Mouse (Mus musculus): ENCODE data around the gene Igf2bp3. TPM values are rescaled to one million over a fixed set of nuclear protein-coding genes. Genes with fewer than 3 reads are reported as not detected.
A peak's percentile ranks its signal among the peaks of the same experiment; 100 is the strongest.

The Igf2bp3 gene
- polyA plus RNA-seq, 1 experiment from 2014 or later: 149 TPM

GRCm38 (mm10) chr6:49114457-49114856, 100.3 kb downstream of the Igf2bp3 start:
- ATAC-seq (replicated peaks; ENCODE audit: insufficient number of reproducible peaks, low FRiP score, low TSS enrichment, low read depth) (no peak), DNase-seq (ENCODE audit: low spot score) (no peak)
- Histone ChIP-seq H3K4me1 (ENCODE audit: control insufficient read depth, insufficient read depth, low read length) (no peaks in the 10 kb centered on the region), H3K36me3 (replicated peaks; ENCODE audit: control insufficient read depth, insufficient read depth, low read depth, low read length) (no peaks in the 10 kb centered on the region; the same call in none of the 2 replicates), H3K4me2 (ENCODE audit: low read depth, low read length) (no peak overlapping the region), H3K9me3 (replicated peaks; ENCODE audit: control insufficient read depth, low read length) (no peaks in the 10 kb centered on the region), H3K27ac (replicated peaks; ENCODE audit: low read depth, low read length) (no peak overlapping the region), H3K9ac (replicated peaks; ENCODE audit: low read length) (no peak overlapping the region), H3K4me3 (ENCODE audit: low read depth, low read length) (no peak overlapping the region), H3K27me3 (ENCODE audit: control insufficient read depth, insufficient read depth, low read length) (no peaks in the 10 kb centered on the region)
- 78% methylated on average over 6 of the region's 6 CpGs for WGBS

- Histone ChIP-seq H3K27me3 (ENCODE audit: control insufficient read depth, insufficient read depth, low read length) (no peaks in the 10 kb centered on the region), H3K36me3 (replicated peaks; ENCODE audit: control insufficient read depth, insufficient read depth, low read depth, low read length) (no peaks in the 10 kb centered on the region; the same call in none of the 2 replicates), H3K9me3 (replicated peaks; ENCODE audit: control insufficient read depth, low read length) (no peaks in the 10 kb centered on the region), H3K27ac (replicated peaks; ENCODE audit: low read depth, low read length) (no peak overlapping the region), H3K4me1 (ENCODE audit: control insufficient read depth, insufficient read depth, low read length) (no peaks in the 10 kb centered on the region), H3K9ac (replicated peaks; ENCODE audit: low read length) (no peak overlapping the region), H3K4me3 (ENCODE audit: low read depth, low read length) (no peak overlapping the region), H3K4me2 (ENCODE audit: low read depth, low read length) (no peak overlapping the region)
- 74% methylated on average over 7 of the region's 7 CpGs for WGBS
- DNase-seq (ENCODE audit: low spot score): peak; percentile 20
- no peak for ATAC-seq (replicated peaks; ENCODE audit: insufficient number of reproducible peaks, low FRiP score, low TSS enrichment, low read depth)
Measured at GRCm38 (mm10) chr6:49113895-49114294, 100.9 kb downstream of the Igf2bp3 start.

- H3K36me3 ChIP-seq (replicated peaks; ENCODE audit: control insufficient read depth, insufficient read depth, low read depth, low read length): peaks cover 9% of the 10 kb centered on the region
- no peaks in the 10 kb centered on the region for H3K9me3 ChIP-seq (replicated peaks; ENCODE audit: control insufficient read depth, low read length)
Measured at GRCm38 (mm10) chr6:49109196-49109595, 105.6 kb downstream of the Igf2bp3 start.

GRCm38 (mm10) chr6:49106746-49107500, 107.8 kb downstream of the Igf2bp3 start:
- DNase-seq (ENCODE audit: low spot score): no peak
- Histone ChIP-seq H3K9me3 (replicated peaks; ENCODE audit: control insufficient read depth, low read length) (no peaks in the 10 kb centered on the region), H3K4me2 (ENCODE audit: low read depth, low read length) (no peak overlapping the region), H3K27me3 (ENCODE audit: control insufficient read depth, insufficient read depth, low read length) (no peaks in the 10 kb centered on the region), H3K9ac (replicated peaks; ENCODE audit: low read length) (no peak overlapping the region), H3K4me3 (ENCODE audit: low read depth, low read length) (no peak overlapping the region), H3K27ac (replicated peaks; ENCODE audit: low read depth, low read length) (no peak overlapping the region), H3K4me1 (ENCODE audit: control insufficient read depth, insufficient read depth, low read length) (no peaks in the 10 kb centered on the region), H3K36me3 (replicated peaks; ENCODE audit: control insufficient read depth, insufficient read depth, low read depth, low read length) (peaks cover 9% of the 10 kb centered on the region)
- no peak for ATAC-seq (replicated peaks; ENCODE audit: insufficient number of reproducible peaks, low FRiP score, low TSS enrichment, low read depth)
- WGBS: 93% methylated on average over 15 of the region's 15 CpGs

More at GRCm38 (mm10) chr6:49109196-49109595, 105.6 kb downstream of the Igf2bp3 start:
- 91% methylated on average over 2 of the region's 2 CpGs for WGBS
- Histone ChIP-seq H3K4me1 (ENCODE audit: control insufficient read depth, insufficient read depth, low read length) (no peaks in the 10 kb centered on the region), H3K4me3 (ENCODE audit: low read depth, low read length) (no peak overlapping the region), H3K4me2 (ENCODE audit: low read depth, low read length) (no peak overlapping the region), H3K27me3 (ENCODE audit: control insufficient read depth, insufficient read depth, low read length) (no peaks in the 10 kb centered on the region), H3K9ac (replicated peaks; ENCODE audit: low read length) (no peak overlapping the region), H3K27ac (replicated peaks; ENCODE audit: low read depth, low read length) (no peak overlapping the region)
- ATAC-seq (replicated peaks; ENCODE audit: insufficient number of reproducible peaks, low FRiP score, low TSS enrichment, low read depth): no peak
- no peak for DNase-seq (ENCODE audit: low spot score)

GRCm38 (mm10) chr6:49099086-49099485, 115.7 kb downstream of the Igf2bp3 start:
- Histone ChIP-seq H3K4me3 (ENCODE audit: low read depth, low read length) (no peak overlapping the region), H3K9ac (replicated peaks; ENCODE audit: low read length) (no peak overlapping the region), H3K9me3 (replicated peaks; ENCODE audit: control insufficient read depth, low read length) (no peaks in the 10 kb centered on the region), H3K27ac (replicated peaks; ENCODE audit: low read depth, low read length) (no peak overlapping the region), H3K4me2 (ENCODE audit: low read depth, low read length) (no peak overlapping the region), H3K36me3 (replicated peaks; ENCODE audit: control insufficient read depth, insufficient read depth, low read depth, low read length) (peaks cover 2% of the 10 kb centered on the region), H3K4me1 (ENCODE audit: control insufficient read depth, insufficient read depth, low read length) (no peaks in the 10 kb centered on the region), H3K27me3 (ENCODE audit: control insufficient read depth, insufficient read depth, low read length) (no peaks in the 10 kb centered on the region)
- WGBS: 83% methylated on average over 1 of the region's 1 CpGs
- DNase-seq (ENCODE audit: low spot score) (no peak), ATAC-seq (replicated peaks; ENCODE audit: insufficient number of reproducible peaks, low FRiP score, low TSS enrichment, low read depth) (no peak)

GRCm38 (mm10) chr6:49097596-49098110, 117.1 kb downstream of the Igf2bp3 start:
- Histone ChIP-seq H3K9ac (replicated peaks; ENCODE audit: low read length) (no peak overlapping the region), H3K4me2 (ENCODE audit: low read depth, low read length) (no peak overlapping the region), H3K9me3 (replicated peaks; ENCODE audit: control insufficient read depth, low read length) (no peaks in the 10 kb centered on the region), H3K27me3 (ENCODE audit: control insufficient read depth, insufficient read depth, low read length) (no peaks in the 10 kb centered on the region), H3K4me1 (ENCODE audit: control insufficient read depth, insufficient read depth, low read length) (no peaks in the 10 kb centered on the region), H3K27ac (replicated peaks; ENCODE audit: low read depth, low read length) (no peak overlapping the region), H3K4me3 (ENCODE audit: low read depth, low read length) (no peak overlapping the region), H3K36me3 (replicated peaks; ENCODE audit: control insufficient read depth, insufficient read depth, low read depth, low read length) (peaks cover 2% of the 10 kb centered on the region)
- WGBS: 88% methylated on average over 5 of the region's 5 CpGs
- no peak for DNase-seq (ENCODE audit: low spot score)
- no peak for ATAC-seq (replicated peaks; ENCODE audit: insufficient number of reproducible peaks, low FRiP score, low TSS enrichment, low read depth)

- H3K9me3 ChIP-seq (replicated peaks; ENCODE audit: control insufficient read depth, low read length): no peaks in the 10 kb centered on the region
- ATAC-seq (replicated peaks; ENCODE audit: insufficient number of reproducible peaks, low FRiP score, low TSS enrichment, low read depth) (no peak), DNase-seq (ENCODE audit: low spot score) (no peak)
- H3K36me3 ChIP-seq (replicated peaks; ENCODE audit: control insufficient read depth, insufficient read depth, low read depth, low read length): peaks cover 4% of the 10 kb centered on the region
- H3K4me2 ChIP-seq (ENCODE audit: low read depth, low read length): no peak overlapping the region
- H3K4me3 ChIP-seq (ENCODE audit: low read depth, low read length): no peak overlapping the region
- H3K27ac ChIP-seq (replicated peaks; ENCODE audit: low read depth, low read length): no peak overlapping the region
- no peaks in the 10 kb centered on the region for H3K27me3 ChIP-seq (ENCODE audit: control insufficient read depth, insufficient read depth, low read length)
- 74% methylated on average over 13 of the region's 13 CpGs for WGBS
- H3K4me1 ChIP-seq (ENCODE audit: control insufficient read depth, insufficient read depth, low read length): no peaks in the 10 kb centered on the region
- no peak overlapping the region for H3K9ac ChIP-seq (replicated peaks; ENCODE audit: low read length)
Measured at GRCm38 (mm10) chr6:49096933-49097461, 117.8 kb downstream of the Igf2bp3 start.

GRCm38 (mm10) chr6:49096421-49096820, 118.3 kb downstream of the Igf2bp3 start:
- Histone ChIP-seq H3K4me2 (ENCODE audit: low read depth, low read length) (no peak overlapping the region), H3K27ac (replicated peaks; ENCODE audit: low read depth, low read length) (no peak overlapping the region), H3K9me3 (replicated peaks; ENCODE audit: control insufficient read depth, low read length) (no peaks in the 10 kb centered on the region), H3K27me3 (ENCODE audit: control insufficient read depth, insufficient read depth, low read length) (no peaks in the 10 kb centered on the region), H3K9ac (replicated peaks; ENCODE audit: low read length) (no peak overlapping the region), H3K4me3 (ENCODE audit: low read depth, low read length) (no peak overlapping the region), H3K4me1 (ENCODE audit: control insufficient read depth, insufficient read depth, low read length) (no peaks in the 10 kb centered on the region), H3K36me3 (replicated peaks; ENCODE audit: control insufficient read depth, insufficient read depth, low read depth, low read length) (peaks cover 6% of the 10 kb centered on the region)
- 90% methylated on average over 7 of the region's 7 CpGs for WGBS
- ATAC-seq (replicated peaks; ENCODE audit: insufficient number of reproducible peaks, low FRiP score, low TSS enrichment, low read depth) (no peak), DNase-seq (ENCODE audit: low spot score) (no peak)
